Mouse (Mus musculus) CH12.LX (cell line): ENCODE measurements at regions not wholly inside any gene's neighbourhood (a gene's known extent, or its start where the extent isn't known, plus 50 kb on each side); places are given as distances from the start of the nearest gene placed in this dataset.

Experiments used
- DNase-seq: peaks from one replicate; pipeline ENCODE4 v3.0.0-alpha.2; 2013; ENCODE audit errors: extremely low read depth
- H3K27ac ChIP-seq: 2 replicates; pipeline ENCODE4 v1.5.1; 2012; ENCODE audit warnings: low read depth, mild to moderate bottlenecking, control low read depth, moderate library complexity; ENCODE audit not compliant: insufficient read depth
- H3K27me3 ChIP-seq: replicated peaks from 2 replicates; pipeline ENCODE3; 2012; ENCODE audit warnings: inconsistent platforms
- H3K36me3 ChIP-seq, 2 experiments: replicated peaks in 1 of 2; 2 replicates each; pipeline versions ENCODE3 to v1.6.1; 2012; ENCODE audit warnings: inconsistent platforms in 1 of 2, low read length in 1 of 2, mild to moderate bottlenecking in 1 of 2, mixed read lengths in 1 of 2, moderate library complexity in 1 of 2; ENCODE audit not compliant: control insufficient read depth in 1 of 2, insufficient read depth in 1 of 2
- H3K4me1 ChIP-seq, 2 experiments: 2 replicates each; pipeline ENCODE4 v1.6.1; 2012; ENCODE audit warnings: inconsistent platforms in 1 of 2, moderate library complexity in 1 of 2; ENCODE audit not compliant: insufficient read depth in 2 of 2, control insufficient read depth in 1 of 2
- H3K4me2 ChIP-seq: 2 replicates; pipeline ENCODE4 v1.6.1; 2012; ENCODE audit warnings: low read depth, mild to moderate bottlenecking, control low read depth; ENCODE audit not compliant: poor library complexity, insufficient read depth, severe bottlenecking
- H3K4me3 ChIP-seq, 3 experiments: fragments of 150-350 bp in 1 of 3; sonication (generic) in 1 of 3; replicated peaks in 1 of 3; 2 replicates each; pipeline versions ENCODE3 to v1.5.1; 2011 to 2012; ENCODE audit warnings: low read depth in 2 of 3, low read length in 2 of 3, mild to moderate bottlenecking in 2 of 3, moderate library complexity in 2 of 3, control low read depth in 1 of 3, improper control_type of control experiment in 1 of 3, inconsistent platforms in 1 of 3, mixed read lengths in 1 of 3; ENCODE audit not compliant: poor library complexity in 1 of 3
- H3K79me2 ChIP-seq: replicated peaks from 2 replicates; pipeline ENCODE4 v1.6.1; 2012; ENCODE audit warnings: mild to moderate bottlenecking, moderate library complexity; ENCODE audit not compliant: control insufficient read depth, poor library complexity, insufficient read depth, severe bottlenecking; ENCODE audit errors: extremely low read depth
- H3K9ac ChIP-seq: 2 replicates; pipeline ENCODE4 v1.6.1; 2012; ENCODE audit warnings: low read depth, mild to moderate bottlenecking, control low read depth, moderate library complexity; ENCODE audit not compliant: insufficient read depth
- H3K9me3 ChIP-seq: replicated peaks from 2 replicates; pipeline ENCODE3; 2012; ENCODE audit warnings: low read length, inconsistent platforms, mixed read lengths
- BHLHE40 ChIP-seq: IDR thresholded peaks from 2 replicates; pipeline ENCODE4 v1.6.1; 2011; ENCODE audit warnings: mild to moderate bottlenecking, low read depth, low read length, improper control_type of control experiment
- CHD2 ChIP-seq: IDR thresholded peaks from 2 replicates; pipeline ENCODE4 v1.6.1; 2011; ENCODE audit warnings: low read length, improper control_type of control experiment
- CTCF ChIP-seq, 2 experiments: IDR thresholded peaks in 1 of 2; conservative IDR thresholded peaks in 1 of 2; 2 replicates each; pipeline ENCODE4 v1.5.1; 2011 to 2012; ENCODE audit warnings: low read depth in 2 of 2, low read length in 2 of 2, improper control_type of control experiment in 1 of 2, inconsistent platforms in 1 of 2, mild to moderate bottlenecking in 1 of 2, moderate library complexity in 1 of 2
- E2F4 ChIP-seq: IDR thresholded peaks from 2 replicates; pipeline ENCODE4 v1.6.1; 2011; ENCODE audit warnings: low read depth, low read length, improper control_type of control experiment; ENCODE audit not compliant: insufficient replicate concordance
- ELF1 ChIP-seq: IDR thresholded peaks from 2 replicates; pipeline ENCODE4 v1.6.1; 2014; ENCODE audit warnings: low read depth, mild to moderate bottlenecking, inconsistent platforms, low read length, improper control_type of control experiment
- EP300 ChIP-seq: IDR thresholded peaks from 2 replicates; pipeline ENCODE4 v1.6.1; 2011; ENCODE audit warnings: low read length, improper control_type of control experiment
- ETS1 ChIP-seq: conservative IDR thresholded peaks from 2 replicates; pipeline ENCODE4 v1.6.1; 2012; ENCODE audit warnings: low read depth, mild to moderate bottlenecking, inconsistent platforms, low read length, improper control_type of control experiment, moderate library complexity
- IRF4 ChIP-seq: IDR thresholded peaks from 2 replicates; pipeline ENCODE4 v1.6.1; 2014; ENCODE audit warnings: low read depth, mild to moderate bottlenecking, inconsistent platforms, low read length, improper control_type of control experiment
- JUND ChIP-seq: conservative IDR thresholded peaks from 2 replicates; pipeline ENCODE4 v1.6.1; 2011; ENCODE audit warnings: low read depth, low read length, improper control_type of control experiment
- KAT2A ChIP-seq: IDR thresholded peaks from 2 replicates; pipeline ENCODE4 v1.6.1; 2012; ENCODE audit warnings: low read length, improper control_type of control experiment, inconsistent platforms; ENCODE audit not compliant: insufficient replicate concordance
- MAFK ChIP-seq: IDR thresholded peaks from 2 replicates; pipeline ENCODE4 v1.6.1; 2011; ENCODE audit warnings: low read length, improper control_type of control experiment; ENCODE audit not compliant: insufficient replicate concordance
- MAX ChIP-seq: IDR thresholded peaks from 2 replicates; pipeline ENCODE4 v1.6.1; 2011; ENCODE audit warnings: low read length, improper control_type of control experiment
- MXI1 ChIP-seq: IDR thresholded peaks from 2 replicates; pipeline ENCODE4 v1.6.1; 2011; ENCODE audit warnings: mild to moderate bottlenecking, low read depth, low read length, improper control_type of control experiment
- MYC ChIP-seq: IDR thresholded peaks from 2 replicates; pipeline ENCODE4 v1.6.1; 2011; ENCODE audit warnings: low read depth, mild to moderate bottlenecking, improper control_type of control experiment, low read length
- NELFE ChIP-seq: IDR thresholded peaks from 2 replicates; pipeline ENCODE4 v1.6.1; 2011; ENCODE audit warnings: low read depth, low read length, improper control_type of control experiment
- NRF1 ChIP-seq: IDR thresholded peaks from 2 replicates; pipeline ENCODE4 v1.6.1; 2014; ENCODE audit warnings: low read depth, mild to moderate bottlenecking, inconsistent platforms, low read length, improper control_type of control experiment, moderate library complexity
- POLR2A ChIP-seq: IDR thresholded peaks from 2 replicates; pipeline ENCODE4 v1.6.1; 2011; ENCODE audit warnings: low read depth, mild to moderate bottlenecking, improper control_type of control experiment, low read length
- POLR2AphosphoS2 ChIP-seq: IDR thresholded peaks from 2 replicates; pipeline ENCODE4 v1.6.1; 2011; ENCODE audit warnings: low read depth, low read length, improper control_type of control experiment
- RAD21 ChIP-seq: IDR thresholded peaks from 2 replicates; pipeline ENCODE4 v1.6.1; 2011; ENCODE audit warnings: low read depth, mild to moderate bottlenecking, low read length, improper control_type of control experiment, moderate library complexity
- RCOR1 ChIP-seq: conservative IDR thresholded peaks from 2 replicates; pipeline ENCODE4 v1.6.1; 2012; ENCODE audit warnings: low read depth, mild to moderate bottlenecking, inconsistent platforms, low read length, improper control_type of control experiment
- TCF12 ChIP-seq: IDR thresholded peaks from 2 replicates; pipeline ENCODE4 v1.6.1; 2014; ENCODE audit warnings: low read depth, mild to moderate bottlenecking, inconsistent platforms, low read length, improper control_type of control experiment
- UBTF ChIP-seq: IDR thresholded peaks from 2 replicates; pipeline ENCODE4 v1.6.1; 2012; ENCODE audit warnings: low read depth, mild to moderate bottlenecking, inconsistent platforms, low read length, improper control_type of control experiment, moderate library complexity
- USF2 ChIP-seq: conservative IDR thresholded peaks from 2 replicates; pipeline ENCODE4 v1.6.1; 2011; ENCODE audit warnings: low read depth, low read length, improper control_type of control experiment
- ZC3H11A ChIP-seq: IDR thresholded peaks from 2 replicates; pipeline ENCODE4 v1.6.1; 2012; ENCODE audit warnings: low read depth, mild to moderate bottlenecking, inconsistent platforms, low read length, improper control_type of control experiment
- ZKSCAN1 ChIP-seq: IDR thresholded peaks from 2 replicates; pipeline ENCODE4 v1.6.1; 2012; ENCODE audit warnings: low read depth, inconsistent platforms, low read length, improper control_type of control experiment, borderline replicate concordance
- ZMIZ1 ChIP-seq: IDR thresholded peaks from 2 replicates; pipeline ENCODE4 v1.6.1; 2012; ENCODE audit warnings: low read depth, mild to moderate bottlenecking, inconsistent platforms, low read length, improper control_type of control experiment
- dilution Hi-C: fragments of 300-500 bp; cut with MboI; formaldehyde crosslinking; loops from 2 replicates; pipeline ENCODE4 v1.14.3; 2020; ENCODE audit warnings: low sequenced_read_pairs; ENCODE audit not compliant: extremely low pct_unique_long_range_greater_than_20kb, extremely low pct_ligation_motif_present
- in situ Hi-C: fragments of 300-500 bp; cut with MboI; formaldehyde crosslinking; loops from 3 replicates; pipeline ENCODE4 v1.14.3; 2019; ENCODE audit warnings: low sequenced_read_pairs, low pct_ligation_motif_present, low pct_unique_long_range_greater_than_20kb, mixed read lengths

- H3K9ac ChIP-seq, result no peak overlapping the region
- no peak for DNase-seq
- H3K9me3 ChIP-seq, result peaks cover 2% of the 10 kb centered on the region
- no peaks in the 10 kb centered on the region for H3K4me1 ChIP-seq
- in situ Hi-C loops, result no loop called here
- dilution Hi-C loops, result no loop called here
- no peaks in the 10 kb centered on the region for H3K27me3 ChIP-seq
- no peak overlapping the region for H3K27ac ChIP-seq
- H3K4me2 ChIP-seq, result no peak overlapping the region
- TF ChIP-seq UBTF (no peak), POLR2AphosphoS2 (no peak), ELF1 (no peak), MAX (no peak), NRF1 (no peak), CTCF (conservative IDR thresholded peaks at IDR 0.05 in 1 of 2, IDR thresholded peaks at IDR 0.05 in 1 of 2; ENCODE audit: low read depth in 2 of 2, low read length in 2 of 2) (no peak), ETS1 (no peak), CHD2 (no peak), ZMIZ1 (no peak), E2F4 (no peak), POLR2A (no peak), IRF4 (no peak), ZKSCAN1 (no peak), MXI1 (no peak), TCF12 (no peak), EP300 (no peak), USF2 (no peak)
- no peaks in the 10 kb centered on the region for H3K36me3 ChIP-seq
- no peak overlapping the region for H3K4me3 ChIP-seq
- H3K79me2 ChIP-seq, result no peaks in the 10 kb centered on the region
Observed at GRCm38 (mm10) chr13:107599094-107599644, 445.1 kb upstream of the Smim15 start.

GRCm38 (mm10) chr13:107598391-107598790 is 445.9 kb upstream of the Smim15 start:
- H3K4me1 ChIP-seq, result no peaks in the 10 kb centered on the region
- dilution Hi-C loops (no loop called here), in situ Hi-C loops (no loop called here)
- H3K4me2 ChIP-seq, result no peak overlapping the region
- DNase-seq, result no peak
- H3K27me3 ChIP-seq, result no peaks in the 10 kb centered on the region
- TF ChIP-seq ZKSCAN1 (no peak), MYC (no peak), IRF4 (no peak), ZC3H11A (no peak), NRF1 (no peak), KAT2A (no peak), USF2 (no peak), TCF12 (no peak), BHLHE40 (no peak), UBTF (no peak), CTCF (conservative IDR thresholded peaks at IDR 0.05 in 1 of 2, IDR thresholded peaks at IDR 0.05 in 1 of 2; ENCODE audit: low read depth in 2 of 2, low read length in 2 of 2) (no peak), RCOR1 (no peak), NELFE (no peak), JUND (no peak), RAD21 (no peak), POLR2AphosphoS2 (no peak), MAFK (no peak), E2F4 (no peak), POLR2A (no peak), CHD2 (no peak)
- H3K9ac ChIP-seq, result no peak overlapping the region
- no peak overlapping the region for H3K4me3 ChIP-seq
- no peaks in the 10 kb centered on the region for H3K36me3 ChIP-seq
- H3K9me3 ChIP-seq, result no peaks in the 10 kb centered on the region
- no peak overlapping the region for H3K27ac ChIP-seq
- H3K79me2 ChIP-seq, result no peaks in the 10 kb centered on the region
